Mouse (Mus musculus) layer of hippocampus, postnatal 10 days (tissue): ENCODE measurements at regions not wholly inside any gene's neighbourhood (a gene's known extent, or its start where the extent isn't known, plus 50 kb on each side); places are given as distances from the start of the nearest gene placed in this dataset.

ENCODE experiments used
- DNase-seq, 2 experiments: peaks; one replicate each; pipeline ENCODE4 v3.0.0; 2021; ENCODE audit warnings: low spot score in 2 of 2

- DNase-seq, result no peak
Observed at GRCm38 (mm10) chr13:42589136-42589535, 91.3 kb upstream of the Phactr1 start.

GRCm38 (mm10) chr13:42589607-42590006 lies 90.8 kb upstream of the Phactr1 start:
- no peak for DNase-seq

DNA sequence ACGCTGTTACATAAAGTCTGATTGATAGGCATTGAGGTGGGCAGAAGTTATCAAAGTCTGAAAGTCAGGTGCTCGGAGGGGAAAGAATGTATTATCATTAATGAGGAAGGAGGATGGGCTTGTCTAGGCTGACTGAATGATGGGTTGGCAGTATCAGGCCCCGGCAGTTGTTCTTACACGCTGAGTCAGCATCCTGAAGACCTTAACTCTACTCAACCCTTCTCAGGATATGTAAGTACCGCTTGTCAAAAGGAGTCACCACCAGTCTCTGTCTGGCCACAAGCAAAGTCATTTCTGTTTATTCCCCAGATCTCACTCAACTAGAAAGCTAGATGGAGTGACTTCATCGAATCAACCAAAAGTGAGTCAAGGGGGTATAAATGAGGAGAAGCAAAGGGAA lies 90.0 kb upstream of the Phactr1 start:
- no peak for DNase-seq

DNA sequence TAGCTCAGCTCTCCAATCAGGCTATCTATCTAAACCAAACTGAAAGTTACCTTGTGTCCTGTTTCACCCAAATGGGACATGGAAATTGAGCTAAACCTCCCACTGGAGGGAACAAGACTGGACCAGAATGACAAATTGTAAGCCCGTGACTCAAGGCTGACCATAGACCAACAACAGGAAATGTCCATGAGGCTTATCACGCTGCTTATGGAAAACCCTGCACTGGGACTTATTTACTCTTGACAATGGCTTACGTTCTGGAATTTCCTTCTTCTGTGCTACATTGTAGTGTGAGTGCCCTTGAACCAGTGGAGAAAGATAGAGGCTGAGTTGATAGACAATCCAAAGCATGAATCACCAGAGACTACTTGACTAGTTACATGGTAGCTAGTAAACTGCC lies 87.5 kb upstream of the Phactr1 start:
- DNase-seq, result no peak

DNA sequence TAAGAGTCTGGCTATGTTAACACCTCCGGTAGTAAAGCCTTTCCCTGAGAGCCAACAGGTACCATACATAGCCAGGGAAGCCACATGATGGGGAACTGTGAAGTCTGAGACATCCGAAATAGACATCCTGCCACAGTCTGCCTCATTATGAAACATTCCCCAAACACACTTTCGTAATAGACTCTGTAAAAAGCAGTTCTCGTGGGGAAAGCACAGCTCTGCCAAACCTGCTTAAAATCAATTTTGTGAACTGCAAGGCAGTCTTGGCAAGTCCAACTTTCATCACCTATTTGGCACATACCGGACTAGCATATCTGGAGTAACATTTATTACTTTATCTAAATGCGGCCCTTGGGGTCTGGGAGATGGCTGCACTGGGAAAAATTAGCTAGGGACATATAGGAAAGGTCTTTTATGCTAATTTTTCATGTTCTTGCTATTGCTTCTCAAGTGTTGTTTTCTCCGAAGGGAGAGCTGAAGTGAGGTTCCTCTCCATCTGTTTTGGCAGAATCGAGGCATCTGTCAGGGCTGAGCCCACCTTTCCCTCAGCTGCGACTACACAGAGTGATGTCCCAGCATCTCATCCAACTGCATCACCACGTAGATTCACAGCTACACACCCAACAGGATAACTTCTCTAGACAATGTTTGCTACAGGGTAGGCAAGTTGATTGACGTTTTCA lies 86.8 kb upstream of the Phactr1 start:
- DNase-seq, result no peak

GRCm38 (mm10) chr13:42595180-42595579 lies 85.2 kb upstream of the Phactr1 start:
- DNase-seq, result no peak

- no peak for DNase-seq
Observed at GRCm38 (mm10) chr13:42597781-42598180, 82.6 kb upstream of the Phactr1 start.

DNA sequence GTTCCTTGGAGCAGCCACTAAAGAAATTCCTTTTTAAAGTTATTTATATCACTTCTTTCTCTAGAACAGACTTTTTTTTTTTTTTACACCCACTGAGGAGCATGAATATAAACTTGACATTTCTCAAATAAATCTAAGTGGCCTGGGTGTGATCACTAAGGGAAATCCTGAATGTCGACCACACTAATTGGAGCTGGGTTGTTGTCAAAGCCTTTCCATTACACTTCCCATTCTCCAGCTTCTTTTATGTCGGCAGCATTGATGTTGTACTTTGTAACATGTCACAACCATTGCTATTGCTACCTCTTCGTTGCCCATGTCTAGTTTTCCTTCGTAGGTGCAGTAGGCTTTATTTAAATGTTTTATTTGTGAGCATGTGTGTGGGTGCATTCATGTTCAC lies 77.1 kb upstream of the Phactr1 start:
- no peak for DNase-seq

DNA sequence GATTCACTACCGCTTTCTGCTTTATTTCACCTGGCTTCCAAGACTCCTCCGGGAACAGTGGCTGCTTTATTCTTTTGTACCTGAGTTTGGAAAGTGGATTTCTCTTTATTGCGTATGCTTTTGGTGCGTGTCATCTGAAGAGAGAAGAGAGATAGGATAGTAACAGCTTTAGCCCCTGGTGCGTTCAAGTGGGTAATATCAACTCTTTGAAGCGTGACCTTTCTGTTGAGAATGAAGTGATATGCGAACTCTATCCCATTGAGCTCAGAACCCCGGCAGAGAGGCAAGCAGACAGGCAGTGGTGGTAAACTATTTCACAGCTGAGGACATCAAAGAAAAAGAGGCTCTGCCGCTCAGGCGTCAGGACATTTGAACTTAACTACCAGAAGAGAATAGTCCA lies 72.7 kb upstream of the Phactr1 start:
- no peak for DNase-seq

GRCm38 (mm10) chr13:42608963-42609362 lies 71.5 kb upstream of the Phactr1 start:
- no peak for DNase-seq

- no peak for DNase-seq
Observed at GRCm38 (mm10) chr13:42613326-42613725, 67.1 kb upstream of the Phactr1 start.

DNA sequence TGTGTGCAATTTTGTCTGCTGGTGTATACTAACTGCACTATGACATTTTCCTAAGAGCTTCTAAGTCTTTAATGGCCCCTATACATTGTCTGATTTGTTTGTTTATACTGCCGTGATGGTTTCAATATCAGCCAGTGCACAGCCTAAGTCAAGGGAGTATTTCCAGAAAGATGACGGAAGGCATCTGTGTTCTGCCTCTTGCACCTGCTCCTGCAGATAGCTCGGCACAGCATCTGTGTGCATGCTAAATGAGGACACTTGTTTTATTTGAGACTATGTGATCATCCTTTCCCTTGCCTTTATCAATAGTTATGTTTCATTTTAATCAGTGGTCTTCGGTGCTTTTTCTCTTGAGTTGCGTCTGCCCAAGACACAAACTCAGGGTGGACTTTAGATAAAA lies 64.6 kb upstream of the Phactr1 start:
- no peak for DNase-seq

DNA sequence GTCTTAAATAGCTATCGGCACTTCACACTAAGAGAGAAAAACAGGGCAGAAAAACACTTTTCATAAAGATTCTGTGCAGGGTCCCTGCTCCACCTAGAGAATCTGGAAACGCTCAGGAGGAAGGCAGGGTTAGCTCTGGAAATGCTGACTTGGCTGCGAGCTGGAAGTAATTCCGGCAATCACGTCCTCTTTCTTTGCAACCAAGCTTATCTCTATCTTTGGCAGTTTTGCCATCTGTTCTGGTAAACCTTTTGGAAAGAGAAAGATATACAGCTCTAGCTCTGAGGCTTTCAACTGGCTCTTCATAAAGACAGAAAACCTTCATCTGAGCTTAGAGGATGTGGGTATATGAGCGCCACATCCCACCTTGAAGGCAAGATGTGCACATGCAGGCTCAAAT lies 63.2 kb upstream of the Phactr1 start:
- no peak for DNase-seq

DNA sequence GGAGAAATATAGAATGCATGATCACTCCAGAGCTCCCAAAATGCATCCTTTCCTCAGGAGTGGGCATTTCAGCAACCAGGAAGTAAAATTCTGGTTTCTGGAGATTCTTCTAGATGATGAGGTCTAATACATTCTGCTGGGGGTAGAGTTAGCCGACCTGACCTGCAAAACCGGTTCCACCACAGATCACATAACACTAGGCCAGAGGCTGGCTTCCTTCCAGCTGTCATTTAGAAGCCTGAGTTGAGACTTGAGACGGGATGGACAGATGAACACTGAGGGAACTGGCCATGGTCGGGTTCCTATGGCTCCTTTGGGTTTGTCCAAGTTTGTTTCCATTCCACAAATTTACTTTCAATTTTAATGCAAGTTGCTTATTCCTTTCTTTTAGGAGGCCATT lies 62.6 kb upstream of the Phactr1 start:
- no peak for DNase-seq

GRCm38 (mm10) chr13:42619555-42620280 lies 60.7 kb upstream of the Phactr1 start:
- no peak for DNase-seq

GRCm38 (mm10) chr13:42623491-42623890 lies 56.9 kb upstream of the Phactr1 start:
- peak; percentile 48 to 72 for DNase-seq
